23 mouse cellular contexts compared by ENCODE assay signal in genomic region chr19:54099292-54099691, GRCm38 (mm10). TPM values are rescaled to one million over a fixed set of nuclear protein-coding genes. Genes with fewer than 3 reads are reported as not detected.
DNase-seq lines count a peak whose midpoint lies in the region; ATAC-seq and TF ChIP-seq lines count a peak whose summit lies in the region.
"Had no signal": no experiment of that assay in that cellular context is flagged by ENCODE, and none has a peak within 500 bp of the region (broad histone marks: within the 10 kb centered on the region; RNA-seq: fewer than 3 reads in every experiment).

No protein-coding gene starts in this region.

- peak; percentile 66 for DNase-seq in midbrain, embryonic 11.5 days (ENCODE audit: low spot score, missing footprints)
- DNase-seq in CH12.LX (ENCODE audit: extremely low read depth) = no peak
- peak; percentile 42 for DNase-seq in brain, adult 2 months (ENCODE audit: low read depth, low spot score)
- peak; percentile 8 for DNase-seq in telencephalon, adult 2 months (ENCODE audit: low read depth, low spot score)
- no peak for DNase-seq in neural tube, embryonic 10.5 days (ENCODE audit: extremely low spot score, low spot score)
- DNase-seq: adrenal gland, adult 2 months; adrenal gland, adult 8-10 months; adrenal gland, postnatal 10 days; adrenal gland, postnatal 14 days; adrenal gland, postnatal 25 days; adrenal gland, postnatal 36 days; B cell, adult 2 months; cerebellum, adult 11 months; cerebellum, adult 11-12 months; cerebellum, adult 18-20 months; cerebellum, adult 2 months had no signal

- no peak overlapping the region for H3K27ac ChIP-seq in midbrain, embryonic 11.5 days (ENCODE audit: low read depth, low read length)
- H3K27ac ChIP-seq in midbrain, embryonic 16.5 days (ENCODE audit: low read length) = no peak overlapping the region
- no peak overlapping the region for H3K27ac ChIP-seq in CH12.LX (ENCODE audit: insufficient read depth, low read depth)
- no peak overlapping the region for H3K27ac ChIP-seq in intestine, embryonic 15.5 days
- H3K27ac ChIP-seq in heart, embryonic 11.5 days (ENCODE audit: low read depth, low read length) = no peak overlapping the region

- no peaks in the 10 kb centered on the region for H3K9me3 ChIP-seq in midbrain, embryonic 11.5 days (ENCODE audit: control insufficient read depth, low read length)
- no peaks in the 10 kb centered on the region for H3K9me3 ChIP-seq in midbrain, embryonic 16.5 days (replicated peaks; ENCODE audit: control insufficient read depth, low read length, poor library complexity, severe bottlenecking)
- H3K9me3 ChIP-seq in CH12.LX (replicated peaks; ENCODE audit: low read length) = peaks cover 7% of the 10 kb centered on the region
- no peaks in the 10 kb centered on the region for H3K9me3 ChIP-seq in intestine, embryonic 15.5 days
- H3K9me3 ChIP-seq in heart, embryonic 11.5 days (replicated peaks; ENCODE audit: control insufficient read depth, low read length) = no peaks in the 10 kb centered on the region
- H3K9me3 ChIP-seq: G1E had no signal

- no peak for TF ChIP-seq POLR2A in CH12.LX (IDR thresholded peaks at IDR 0.05; ENCODE audit: low read depth, low read length)

- H3K4me1 ChIP-seq in midbrain, embryonic 11.5 days (ENCODE audit: control insufficient read depth, insufficient read depth, low read length) = 0 out of 2 replicates have a peak, but pooled peaks cover 5% of the 10 kb centered on the region
- peaks cover 7% of the 10 kb centered on the region for H3K4me1 ChIP-seq in midbrain, embryonic 16.5 days (ENCODE audit: control insufficient read depth, insufficient read depth, low read length)
- H3K4me1 ChIP-seq in CH12.LX (ENCODE audit: control insufficient read depth in 1 of 2, insufficient read depth in 2 of 2) = peaks cover 6 to 24% of the 10 kb centered on the region in 2 experiments; a peak in 3 of 4 replicates
- H3K4me1 ChIP-seq in intestine, embryonic 15.5 days (replicated peaks) = no peaks in the 10 kb centered on the region
- peaks cover 6% of the 10 kb centered on the region for H3K4me1 ChIP-seq in heart, embryonic 11.5 days (ENCODE audit: control insufficient read depth, insufficient read depth, low read length)

- H3K27me3 ChIP-seq in midbrain, embryonic 11.5 days (ENCODE audit: control insufficient read depth, insufficient read depth, low read length) = no peaks in the 10 kb centered on the region
- H3K27me3 ChIP-seq in midbrain, embryonic 16.5 days (ENCODE audit: control insufficient read depth, insufficient read depth, low read depth, low read length) = no peaks in the 10 kb centered on the region
- H3K27me3 ChIP-seq in CH12.LX (replicated peaks) = no peaks in the 10 kb centered on the region
- H3K27me3 ChIP-seq in intestine, embryonic 15.5 days (replicated peaks) = no peaks in the 10 kb centered on the region
- no peaks in the 10 kb centered on the region; the same call in 1 of the 2 replicates for H3K27me3 ChIP-seq in heart, embryonic 11.5 days (ENCODE audit: control insufficient read depth, insufficient read depth, low read length)

- no peak overlapping the region for H3K4me3 ChIP-seq in midbrain, embryonic 11.5 days (ENCODE audit: low read depth, low read length)
- no peak overlapping the region for H3K4me3 ChIP-seq in midbrain, embryonic 16.5 days (ENCODE audit: low read depth, low read length)
- no peak overlapping the region for H3K4me3 ChIP-seq in CH12.LX (replicated peaks in 1 of 3; ENCODE audit: low read depth in 2 of 3, low read length in 2 of 3, poor library complexity in 1 of 3)
- H3K4me3 ChIP-seq in intestine, embryonic 15.5 days (replicated peaks) = no peak overlapping the region
- no peak overlapping the region for H3K4me3 ChIP-seq in heart, embryonic 11.5 days (ENCODE audit: low read depth, low read length)

- H3K9ac ChIP-seq in midbrain, embryonic 11.5 days (ENCODE audit: low read length) = no peak overlapping the region
- no peak overlapping the region for H3K9ac ChIP-seq in midbrain, embryonic 16.5 days (ENCODE audit: low read depth, low read length)
- H3K9ac ChIP-seq in CH12.LX (ENCODE audit: insufficient read depth, low read depth) = no peak overlapping the region
- H3K9ac ChIP-seq in intestine, embryonic 15.5 days = no peak overlapping the region
- H3K9ac ChIP-seq in heart, embryonic 11.5 days (ENCODE audit: low read depth, low read length) = no peak overlapping the region

- H3K4me2 ChIP-seq in midbrain, embryonic 11.5 days = no peak overlapping the region
- H3K4me2 ChIP-seq in midbrain, embryonic 16.5 days (ENCODE audit: low read length) = no peak overlapping the region
- no peak overlapping the region; the same call in 1 of the 2 replicates for H3K4me2 ChIP-seq in CH12.LX (ENCODE audit: insufficient read depth, low read depth, poor library complexity, severe bottlenecking)
- no peak overlapping the region for H3K4me2 ChIP-seq in intestine, embryonic 15.5 days (replicated peaks)
- H3K4me2 ChIP-seq in heart, embryonic 11.5 days = no peak overlapping the region

- no peak for TF ChIP-seq RAD21 in CH12.LX (IDR thresholded peaks at IDR 0.05; ENCODE audit: low read depth, low read length)

- ATAC-seq in midbrain, embryonic 11.5 days (ENCODE audit: low FRiP score) = no peak
- ATAC-seq in midbrain, embryonic 16.5 days = no peak
- no peak for ATAC-seq in intestine, embryonic 15.5 days
- no peak for ATAC-seq in heart, embryonic 11.5 days (replicated peaks; ENCODE audit: insufficient number of reproducible peaks, low FRiP score, low TSS enrichment)
- ATAC-seq: activated CD4-positive, CD25-positive, alpha-beta regulatory T cell, adult 4 months; CD4-positive, CD25-positive, alpha-beta regulatory T cell, adult 4 months; Patski had no signal

- WGBS in midbrain, embryonic 11.5 days = 93% methylated on average over 9 of the region's 9 CpGs
- WGBS in midbrain, embryonic 16.5 days = 94% methylated on average over 9 of the region's 9 CpGs
- 93% methylated on average over 9 of the region's 9 CpGs for WGBS in intestine, embryonic 15.5 days
- 84% methylated on average over 9 of the region's 9 CpGs for WGBS in heart, embryonic 11.5 days (ENCODE audit: insufficient replicate concordance)

- dilution Hi-C loops in CH12.LX (cut with MboI; ENCODE audit: extremely low pct_ligation_motif_present, extremely low pct_unique_long_range_greater_than_20kb, low sequenced_read_pairs) = no loop called here

- no peaks in the 10 kb centered on the region for H3K36me3 ChIP-seq in midbrain, embryonic 11.5 days (ENCODE audit: control insufficient read depth, insufficient read depth, low read length)
- no peaks in the 10 kb centered on the region for H3K36me3 ChIP-seq in midbrain, embryonic 16.5 days (ENCODE audit: control insufficient read depth, insufficient read depth, low read length)
- H3K36me3 ChIP-seq in CH12.LX (replicated peaks in 1 of 2; ENCODE audit: control insufficient read depth in 1 of 2, insufficient read depth in 1 of 2, low read length in 1 of 2) = no peaks in the 10 kb centered on the region
- no peaks in the 10 kb centered on the region for H3K36me3 ChIP-seq in intestine, embryonic 15.5 days
- no peaks in the 10 kb centered on the region for H3K36me3 ChIP-seq in heart, embryonic 11.5 days (ENCODE audit: control insufficient read depth, insufficient read depth, low read length)
- H3K36me3 ChIP-seq: G1E had no signal

- in situ Hi-C loops in CH12.LX (cut with MboI; ENCODE audit: low pct_ligation_motif_present, low pct_unique_long_range_greater_than_20kb, low sequenced_read_pairs) = no loop called here

- no peaks in the 10 kb centered on the region for H3K79me2 ChIP-seq in CH12.LX (replicated peaks; ENCODE audit: control insufficient read depth, extremely low read depth, insufficient read depth, poor library complexity, severe bottlenecking)

- no peak for TF ChIP-seq CTCF in CH12.LX (conservative IDR thresholded peaks at IDR 0.05 in 1 of 2, IDR thresholded peaks at IDR 0.05 in 1 of 2; ENCODE audit: low read depth in 2 of 2, low read length in 2 of 2)

- no peak for TF ChIP-seq EP300 in CH12.LX (IDR thresholded peaks at IDR 0.05; ENCODE audit: low read length)

TF ChIP-seq in CH12.LX, 34 proteins besides CTCF, POLR2A, EP300 and RAD21:
- TF ChIP-seq ZMIZ1 (IDR thresholded peaks at IDR 0.05; ENCODE audit: low read depth, low read length) (no peak), GABPA (IDR thresholded peaks at IDR 0.05; ENCODE audit: insufficient replicate concordance, low read depth, low read length) (no peak), ELF1 (IDR thresholded peaks at IDR 0.05; ENCODE audit: low read depth, low read length) (no peak), JUN (IDR thresholded peaks at IDR 0.05; ENCODE audit: insufficient read depth, low read depth, low read length) (no peak), NRF1 (IDR thresholded peaks at IDR 0.05; ENCODE audit: low read depth, low read length) (no peak), UBTF (IDR thresholded peaks at IDR 0.05; ENCODE audit: low read depth, low read length) (no peak), BHLHE40 (IDR thresholded peaks at IDR 0.05; ENCODE audit: low read depth, low read length) (peak; percentile 65)

RNA-seq across cellular contexts. Expression of gene Adra2a, which starts 55.3 kb away (rescaled TPM):
- 1.3 and 1.4 TPM in 2 replicates for polyA plus RNA-seq in midbrain, embryonic 11.5 days (2014; fragmentation: Nextera tagmentation; extraction: Ambion mirVana)
- polyA plus RNA-seq in midbrain, embryonic 16.5 days (2015; fragmentation: Nextera tagmentation; extraction: Ambion mirVana) = 1.9 and 3.3 TPM in 2 replicates
- total RNA-seq in CH12.LX (2012; rRNA removed) (0.04 TPM in 2 replicates), CH12.LX (2014; rRNA removed) (0.05 TPM in 1 of 2 replicates, not detected in the other)
- polyA plus RNA-seq in CH12.LX (2012; ENCODE audit: insufficient read length, low read depth) = 0.07 TPM in 2 replicates
- polyA plus RNA-seq in intestine, embryonic 15.5 days (2015; fragmentation: Nextera tagmentation; extraction: Ambion mirVana) = 1.4 TPM in 2 replicates
- 0.10 TPM in 1 of 2 replicates, not detected in the other for polyA plus RNA-seq in heart, embryonic 11.5 days (2014; fragmentation: Nextera tagmentation; extraction: Ambion mirVana)
- polyA plus RNA-seq: activated CD4-positive, CD25-positive, alpha-beta regulatory T cell, adult 4 months; CD4-positive, CD25-positive, alpha-beta regulatory T cell, adult 4 months had no signal

Comparison
In these comparisons a context has a peak if more than half of its experiments do, and no peak if none do; other contexts are left out.
1. DNase-seq: peak in midbrain, embryonic 11.5 days (single experiment), brain, adult 2 months (single experiment) and telencephalon, adult 2 months (single experiment); none in CH12.LX (single experiment) and neural tube, embryonic 10.5 days (single experiment).